Mouse (Mus musculus) small intestine, adult 2 months (tissue): ENCODE results near the gene Pnpla5. TPM values are rescaled to one million over a fixed set of nuclear protein-coding genes. Genes with fewer than 3 reads are reported as not detected.

Source experiments
- H3K27ac ChIP-seq: fragments of 200-500 bp; 2 replicates; pipeline ENCODE4 v1.5.1; 2012; ENCODE audit warnings: low read depth, low read length, control low read depth, inconsistent platforms; ENCODE audit not compliant: insufficient read depth
- H3K27me3 ChIP-seq: fragments of 200-500 bp; 2 replicates; pipeline ENCODE4 v1.6.1; 2012; ENCODE audit warnings: mild to moderate bottlenecking, moderate library complexity, low read length, inconsistent platforms; ENCODE audit not compliant: control insufficient read depth, insufficient read depth
- H3K36me3 ChIP-seq: fragments of 200-500 bp; 2 replicates; pipeline ENCODE4 v1.6.1; 2012; ENCODE audit warnings: mild to moderate bottlenecking, low read length, control low read depth, inconsistent platforms; ENCODE audit not compliant: control insufficient read depth, insufficient read depth
- H3K4me1 ChIP-seq: fragments of 200-500 bp; 2 replicates; pipeline ENCODE4 v1.6.1; 2012; ENCODE audit warnings: low read length, inconsistent platforms, mixed read lengths; ENCODE audit not compliant: control insufficient read depth, insufficient read depth, insufficient read length
- H3K4me3 ChIP-seq: fragments of 200-500 bp; 2 replicates; pipeline ENCODE4 v1.5.1; 2012; ENCODE audit warnings: low read depth, mild to moderate bottlenecking, control low read depth, inconsistent platforms, low read length, moderate library complexity
- CTCF ChIP-seq: fragments of 200-500 bp; IDR thresholded peaks from 2 replicates; pipeline ENCODE4 v1.5.1; 2012; ENCODE audit warnings: low read depth, mild to moderate bottlenecking, control low read depth, inconsistent platforms, low read length, moderate library complexity, mixed read lengths; ENCODE audit not compliant: insufficient replicate concordance, insufficient read length; ENCODE audit errors: extremely low read depth
- POLR2A ChIP-seq: fragments of 200-500 bp; IDR thresholded peaks from 2 replicates; pipeline ENCODE4 v1.6.1; 2012; ENCODE audit warnings: low read depth, mild to moderate bottlenecking, control low read depth, inconsistent platforms, low read length, moderate library complexity
- WGBS: fragments of 180-500 bp; shearing (Covaris S2); methylation state at CpG from one replicate; pipeline ENCODE4 v1.1.7; 2018; 5-methylcytosine and 5-hydroxymethylcytosine counted together
- polyA plus RNA-seq: library from polyadenylated mRNA; depleted of rRNA; stranded (reverse); fragments of >200 nt; gene quantifications from 2 replicates; pipeline ENCODE4 v1.2.3, GENCODE M21; 2012

The Pnpla5 gene
- polyA plus RNA-seq, 1 experiment: not detected

DNA sequence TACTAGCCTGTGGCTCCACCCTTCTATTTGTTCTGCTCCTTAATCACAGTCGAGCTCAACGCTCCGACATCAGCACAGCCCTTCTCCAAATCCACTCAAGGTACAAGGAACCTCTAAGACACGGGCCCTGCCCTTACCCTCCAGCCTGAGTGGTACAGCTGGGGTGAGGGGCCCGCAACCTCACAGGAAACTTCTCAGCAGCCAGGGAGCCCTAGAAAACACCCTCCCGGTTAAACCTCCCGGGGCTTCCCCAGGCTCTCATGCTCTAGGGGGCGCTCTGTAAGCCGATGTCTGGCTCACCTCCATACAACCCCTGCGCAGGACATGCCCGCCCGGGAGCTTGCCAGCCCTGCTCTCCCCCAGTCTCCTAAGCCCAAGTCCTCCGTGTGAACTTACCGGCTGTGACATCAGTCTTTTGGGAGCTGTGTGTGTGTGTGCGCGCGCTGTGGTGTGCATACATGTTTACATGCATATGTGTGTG lies 48.2 kb downstream of the Pnpla5 start:
- Histone ChIP-seq H3K27ac (no peak overlapping the region), H3K4me3 (no peak overlapping the region), H3K27me3 (peaks cover 12% of the 10 kb centered on the region), H3K4me1 (no peaks in the 10 kb centered on the region), H3K36me3 (no peaks in the 10 kb centered on the region)
- no peak for TF ChIP-seq CTCF
- no peak for TF ChIP-seq POLR2A
- 17% methylated on average over 17 of the region's 17 CpGs for WGBS

DNA sequence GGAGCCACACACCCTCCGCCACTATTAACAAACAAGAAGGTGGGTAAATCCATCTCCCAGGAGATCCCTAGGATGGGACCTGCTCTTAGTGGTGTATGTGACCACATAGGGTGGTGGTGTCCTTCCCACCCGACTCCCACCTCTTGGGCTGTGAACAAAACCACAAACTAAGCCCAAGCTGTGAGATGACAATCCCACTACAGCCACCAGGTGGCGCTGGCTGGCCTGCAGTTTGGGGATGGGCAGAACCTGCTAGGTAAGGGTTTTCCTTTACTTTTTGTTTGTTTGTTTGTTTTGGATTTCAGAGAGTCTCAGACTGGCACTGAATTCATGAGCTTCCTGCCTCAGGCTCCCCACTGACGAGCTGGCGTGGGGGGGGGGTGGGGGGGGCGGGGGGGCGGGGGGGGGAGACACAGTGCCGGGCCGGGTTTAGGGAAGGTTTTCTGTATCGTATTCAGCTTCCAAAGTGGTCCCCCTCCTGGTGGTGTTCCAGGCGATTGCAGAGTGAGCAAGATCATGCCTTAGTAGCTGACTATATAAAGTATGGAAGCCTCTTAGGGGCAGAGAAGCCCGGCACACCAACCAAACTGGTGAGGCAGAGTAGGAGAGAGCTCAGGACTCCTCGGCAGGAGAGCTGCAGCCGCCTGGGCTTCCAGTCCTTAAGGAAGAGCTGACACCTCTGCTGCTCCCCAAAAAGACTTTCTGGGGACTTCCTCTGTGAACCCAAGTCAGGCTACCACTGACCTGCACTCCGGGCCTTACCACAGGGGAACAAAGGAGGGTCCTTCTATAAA lies 48.9 kb downstream of the Pnpla5 start:
- no peaks in the 10 kb centered on the region for H3K4me1 ChIP-seq
- H3K27ac ChIP-seq: no peak overlapping the region
- H3K4me3 ChIP-seq: no peak overlapping the region
- TF ChIP-seq CTCF (peak; percentile 75; the same call in 1 of the 2 replicates), POLR2A (no peak)
- H3K27me3 ChIP-seq: peaks cover 12% of the 10 kb centered on the region
- H3K36me3 ChIP-seq: no peaks in the 10 kb centered on the region
- WGBS: 7% methylated on average over 15 of the region's 15 CpGs

DNA sequence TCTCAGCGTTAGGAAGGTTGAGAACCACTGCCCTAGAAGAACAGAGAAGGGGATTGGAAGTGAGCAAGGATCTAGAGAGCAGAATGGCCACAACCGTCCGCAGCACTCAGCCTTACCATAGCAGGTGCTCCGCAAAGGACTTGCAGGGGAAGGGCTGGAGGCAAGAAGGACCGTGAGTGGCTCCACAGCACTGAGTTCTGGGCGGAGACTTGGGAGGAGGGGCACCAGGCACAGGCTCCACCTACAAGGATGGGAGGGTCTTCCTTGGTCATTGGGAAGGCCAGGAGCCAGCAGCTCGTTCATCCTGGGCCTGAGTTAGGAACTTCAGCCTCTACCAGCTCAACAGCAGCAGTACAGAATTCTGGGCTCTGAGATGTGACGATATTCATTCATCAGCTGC lies 49.9 kb downstream of the Pnpla5 start:
- Histone ChIP-seq H3K27me3 (peaks cover 12% of the 10 kb centered on the region), H3K4me3 (no peak overlapping the region), H3K36me3 (no peaks in the 10 kb centered on the region), H3K4me1 (no peaks in the 10 kb centered on the region), H3K27ac (no peak overlapping the region)
- no peak for TF ChIP-seq POLR2A
- no peak for TF ChIP-seq CTCF
- 31% methylated on average over 8 of the region's 8 CpGs for WGBS

DNA sequence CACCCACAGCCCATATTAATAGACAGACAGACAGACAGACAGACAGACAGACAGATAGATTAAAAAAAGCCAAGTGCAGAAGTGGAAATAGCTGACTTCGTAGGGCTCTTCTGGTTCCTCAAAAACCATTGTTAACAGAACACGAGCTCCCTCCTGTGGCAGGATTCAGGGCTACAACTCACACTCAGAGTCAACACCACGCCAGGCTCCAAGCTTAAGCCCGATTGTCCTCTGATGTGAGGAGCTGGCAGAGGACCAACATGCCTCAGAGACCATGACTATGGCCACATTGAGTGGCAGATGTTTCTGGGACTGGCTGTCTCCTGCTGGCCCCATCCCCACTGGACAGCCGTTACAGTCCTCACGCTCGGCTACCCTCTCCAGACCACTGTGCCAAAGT lies 50.7 kb downstream of the Pnpla5 start:
- no peaks in the 10 kb centered on the region for H3K36me3 ChIP-seq
- H3K4me1 ChIP-seq: no peaks in the 10 kb centered on the region
- no peak overlapping the region for H3K4me3 ChIP-seq
- H3K27ac ChIP-seq: no peak overlapping the region
- peaks cover 12% of the 10 kb centered on the region for H3K27me3 ChIP-seq
- TF ChIP-seq POLR2A (no peak), CTCF (peak; percentile 15; the same call in 1 of the 2 replicates)
- 36% methylated on average over 7 of the region's 7 CpGs for WGBS

DNA sequence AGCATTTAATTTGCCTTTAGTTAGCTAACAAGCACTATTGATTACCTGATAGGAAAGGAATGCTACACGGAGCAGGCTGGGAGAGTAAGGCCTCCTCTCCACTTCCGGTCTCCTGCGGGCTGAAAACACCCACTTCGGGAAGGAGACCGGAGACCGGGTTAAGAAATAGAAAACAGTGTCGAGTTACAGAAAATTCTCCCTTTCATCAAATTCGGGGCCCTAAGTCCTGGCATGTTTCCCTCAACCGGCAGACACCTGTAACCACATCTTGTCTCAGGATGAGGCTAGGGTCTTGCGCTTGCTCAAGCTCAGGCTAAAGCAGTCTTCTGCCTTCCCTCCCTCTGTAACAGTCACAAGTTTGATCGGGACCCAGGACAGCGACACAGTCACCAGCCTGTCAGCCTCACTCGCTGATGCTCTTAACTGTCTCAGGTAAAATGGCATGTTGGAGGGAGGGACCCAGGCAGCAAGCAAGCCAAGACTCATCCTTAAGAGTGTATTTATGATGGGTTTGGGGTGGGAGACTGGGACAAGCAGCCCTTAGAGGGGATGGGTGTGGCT lies 52.8 kb downstream of the Pnpla5 start:
- no peaks in the 10 kb centered on the region for H3K4me1 ChIP-seq
- TF ChIP-seq POLR2A (no peak), CTCF (no peak)
- peaks cover 14% of the 10 kb centered on the region for H3K27me3 ChIP-seq
- 4% methylated on average over 13 of the region's 13 CpGs for WGBS
- no peak overlapping the region for H3K4me3 ChIP-seq
- no peaks in the 10 kb centered on the region for H3K36me3 ChIP-seq
- no peak overlapping the region for H3K27ac ChIP-seq

DNA sequence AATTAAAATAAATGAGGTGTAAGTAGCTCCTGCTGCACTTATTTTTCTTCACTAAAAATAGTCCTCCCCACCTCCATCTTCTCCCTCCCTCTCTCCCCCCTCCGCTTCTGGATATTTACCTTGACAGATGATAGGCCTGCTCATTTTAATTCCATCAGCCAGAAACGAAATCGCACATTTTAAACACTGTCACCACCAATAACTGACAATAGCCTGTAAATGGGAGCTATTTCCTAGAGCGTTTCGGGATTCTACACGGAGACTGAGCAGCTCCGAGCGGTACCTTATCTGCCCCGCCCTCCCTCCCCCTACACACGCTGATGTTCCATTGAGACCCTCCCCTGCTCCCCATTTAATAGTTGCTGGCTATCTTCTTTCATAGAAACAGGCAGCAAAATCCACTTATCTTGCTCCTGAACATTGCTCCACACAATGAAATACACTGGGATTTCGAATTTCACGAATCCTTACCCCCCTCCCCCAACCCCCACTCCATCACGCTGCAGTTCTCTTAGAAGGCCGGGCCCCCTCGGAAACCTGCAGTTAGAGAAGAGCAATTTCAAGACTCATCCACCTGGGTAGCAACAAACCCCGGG lies 53.4 kb downstream of the Pnpla5 start:
- TF ChIP-seq CTCF (no peak), POLR2A (no peak)
- Histone ChIP-seq H3K4me1 (no peaks in the 10 kb centered on the region), H3K4me3 (no peak overlapping the region), H3K36me3 (no peaks in the 10 kb centered on the region), H3K27ac (no peak overlapping the region), H3K27me3 (peaks cover 16% of the 10 kb centered on the region)
- WGBS: 11% methylated on average over 16 of the region's 16 CpGs

DNA sequence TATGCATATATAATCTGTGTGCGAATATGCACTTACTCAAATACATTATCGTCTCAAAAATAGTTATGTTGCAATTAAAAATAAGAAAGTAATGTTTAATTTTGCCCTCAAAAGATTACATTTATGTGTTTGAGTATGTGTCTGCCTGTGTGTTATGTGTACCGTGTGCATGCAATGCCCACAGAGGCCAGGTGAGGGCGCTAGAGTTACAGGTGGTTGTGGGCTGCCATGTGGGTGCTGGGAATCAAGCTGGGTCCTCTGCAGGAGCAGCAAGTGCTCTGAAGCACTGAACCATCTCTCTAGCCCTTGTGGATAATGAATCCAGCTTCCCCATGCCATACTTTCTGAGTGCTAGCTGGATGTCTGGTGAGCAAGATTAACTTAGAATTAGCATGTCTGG lies 57.3 kb downstream of the Pnpla5 start:
- H3K36me3 ChIP-seq: no peaks in the 10 kb centered on the region
- TF ChIP-seq CTCF (peak; percentile 17; the same call in 1 of the 2 replicates), POLR2A (no peak)
- H3K4me3 ChIP-seq: no peak overlapping the region
- H3K27ac ChIP-seq: no peak overlapping the region
- no peaks in the 10 kb centered on the region for H3K4me1 ChIP-seq
- H3K27me3 ChIP-seq: peaks cover 12% of the 10 kb centered on the region
- whole genome bisulfite sequencing: 76% methylated on average over 4 of the region's 4 CpGs
